Mouse (Mus musculus) megakaryocyte-erythroid progenitor cell, adult 5-6 weeks (primary cell): Measurements from ENCODE around the gene Fam214b. TPM values are rescaled to one million over a fixed set of nuclear protein-coding genes. Genes with fewer than 3 reads are reported as not detected.

Source experiments
- ATAC-seq: replicated peaks from 2 replicates; pipeline ENCODE4 v1.8.0; 2016; ENCODE audit warnings: mild to moderate bottlenecking, inconsistent platforms; ENCODE audit not compliant: severe bottlenecking, poor library complexity, low FRiP score, low TSS enrichment
- total RNA-seq, 2 experiments: library from RNA; stranded (forward) in 1 of 2; stranded (reverse) in 1 of 2; fragments of 200-1000, 215-1000 nt in 1 of 2; fragments of >200 nt in 1 of 2; fragmentation: Nextera tagmentation in 1 of 2; gene quantifications; 2 replicates each; pipeline ENCODE4 v1.2.3; 2014 to 2017

Gene Fam214b
- 1.8 and 2.5 TPM in 2 replicates for total RNA-seq (2014; fragmentation: Nextera tagmentation)
- 1.0 TPM in 2 replicates for total RNA-seq (2017)

DNA sequence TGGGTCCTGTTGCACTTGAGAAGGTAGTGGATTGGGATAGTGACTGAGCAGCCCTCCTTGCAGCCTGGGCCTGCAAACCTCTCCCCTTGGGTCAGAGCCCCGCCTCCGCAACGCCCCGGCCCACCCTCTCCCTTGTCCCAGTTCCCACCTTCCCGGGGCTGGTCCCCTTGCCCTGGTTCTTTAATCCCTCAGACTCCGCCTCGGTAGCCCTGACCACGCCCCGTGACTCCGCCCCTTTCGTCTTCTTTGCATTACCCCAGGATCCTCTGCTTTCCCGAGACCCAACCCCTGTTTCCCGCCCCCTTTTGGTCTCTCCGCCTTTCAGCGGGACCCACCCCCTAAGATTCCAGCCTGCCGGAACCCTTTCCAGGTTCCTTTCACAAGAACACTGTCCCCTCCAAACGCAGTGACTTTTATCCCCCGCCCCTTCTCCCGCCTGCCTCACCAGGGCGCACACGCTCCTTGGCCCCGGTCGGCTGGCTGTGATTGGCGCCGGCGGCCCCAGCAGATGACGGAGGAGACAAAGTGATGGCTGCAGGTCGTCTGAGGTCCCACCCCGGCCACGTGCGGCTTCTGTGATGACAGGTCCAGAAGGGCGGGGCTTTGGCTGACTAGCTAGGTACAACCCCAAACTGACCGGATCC is at the start of gene Fam214b:
Fam214b (minus strand) TSS at position 562 of the 644 bp plus-strand sequence.
- peak; percentile 91 for ATAC-seq

DNA sequence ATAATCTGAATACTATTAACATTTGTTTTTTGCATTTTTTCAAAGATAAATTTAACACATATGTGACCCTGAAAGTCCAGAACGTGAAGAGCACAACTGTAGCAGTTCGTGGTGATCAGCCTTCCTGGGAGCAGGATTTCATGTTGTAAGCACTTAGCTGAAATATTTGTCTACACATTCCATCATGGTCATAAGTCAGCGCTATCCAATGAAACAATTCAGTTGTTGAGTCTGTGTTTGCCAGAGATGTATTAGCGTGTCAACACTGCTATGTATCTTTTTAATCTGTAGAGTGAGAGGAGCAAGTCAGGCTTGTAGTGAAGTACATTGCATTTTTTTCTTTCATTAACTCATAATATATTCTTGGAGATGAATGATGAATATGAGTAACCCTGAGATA is 45.2 kb upstream of the Fam214b start:
- no peak for ATAC-seq

DNA sequence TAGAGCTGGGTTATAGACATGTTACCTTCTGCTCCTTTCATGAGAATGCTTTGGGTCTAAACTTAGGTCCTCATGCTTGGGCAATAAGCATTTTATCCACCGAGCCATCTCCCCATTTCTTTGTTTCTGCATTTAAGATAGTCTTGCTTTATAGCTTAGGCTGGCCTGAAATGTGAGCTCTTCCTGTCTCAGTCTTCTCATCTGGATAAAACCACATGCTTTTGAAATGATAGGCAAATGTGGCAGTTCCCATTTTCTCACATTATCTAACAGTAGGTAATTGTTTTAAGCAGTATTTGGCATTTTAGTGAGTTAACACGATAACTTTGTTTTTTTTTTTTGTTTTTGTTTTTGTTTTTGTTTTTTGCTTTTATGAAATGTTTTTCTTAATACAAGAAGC is 43.9 kb upstream of the Fam214b start:
- ATAC-seq = no peak

DNA sequence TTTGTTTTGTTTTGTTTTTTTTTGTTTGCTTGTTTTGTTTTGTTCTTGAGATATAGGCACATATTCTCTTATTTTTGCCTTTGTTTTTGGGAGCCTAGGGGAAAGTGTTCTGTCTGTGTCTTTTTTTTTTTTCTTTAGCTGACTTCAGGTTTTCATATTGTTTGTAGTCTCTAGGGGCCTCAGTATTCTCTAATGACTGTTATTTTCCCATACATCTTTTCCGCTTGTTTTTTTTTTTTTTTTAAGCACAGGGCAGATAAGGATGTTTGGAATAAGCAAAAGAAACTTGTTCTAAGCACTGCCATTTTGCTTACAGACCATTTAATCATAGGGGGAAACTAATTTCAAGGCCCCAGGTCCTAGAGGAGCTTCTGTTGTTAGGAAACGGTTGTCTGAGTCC is 36.4 kb upstream of the Fam214b start:
- no peak for ATAC-seq

DNA sequence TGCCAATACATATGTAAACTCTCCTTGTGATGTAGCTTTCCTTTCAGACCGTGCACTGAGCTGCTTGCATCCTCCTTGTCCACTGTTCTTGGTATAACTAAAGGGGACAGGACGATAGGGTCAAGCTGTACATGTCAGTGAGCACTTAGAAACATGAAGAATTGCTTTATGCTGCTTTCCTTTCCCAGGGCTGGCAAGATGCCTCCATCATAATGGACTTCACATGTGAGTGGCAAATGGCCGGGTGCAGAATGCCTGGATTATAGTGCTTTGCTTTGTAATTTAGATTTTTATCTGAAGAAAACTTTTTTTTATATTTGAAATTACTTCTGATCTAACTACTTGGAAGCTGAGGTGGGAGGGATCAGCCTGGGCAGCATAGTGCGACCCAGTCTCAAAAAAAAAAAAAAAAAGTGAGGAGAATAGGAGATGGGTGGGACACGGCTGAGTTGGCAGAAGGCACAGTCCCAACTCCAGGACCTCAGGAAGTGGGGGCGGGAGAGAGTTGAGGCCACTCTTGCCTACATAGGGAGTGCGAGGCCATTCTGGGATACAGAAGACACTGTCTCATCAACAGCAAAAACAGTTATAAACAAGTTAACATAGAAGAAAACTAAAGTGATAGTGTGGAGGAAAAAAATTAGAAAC is 32.2 kb upstream of the Fam214b start:
- no peak for ATAC-seq

DNA sequence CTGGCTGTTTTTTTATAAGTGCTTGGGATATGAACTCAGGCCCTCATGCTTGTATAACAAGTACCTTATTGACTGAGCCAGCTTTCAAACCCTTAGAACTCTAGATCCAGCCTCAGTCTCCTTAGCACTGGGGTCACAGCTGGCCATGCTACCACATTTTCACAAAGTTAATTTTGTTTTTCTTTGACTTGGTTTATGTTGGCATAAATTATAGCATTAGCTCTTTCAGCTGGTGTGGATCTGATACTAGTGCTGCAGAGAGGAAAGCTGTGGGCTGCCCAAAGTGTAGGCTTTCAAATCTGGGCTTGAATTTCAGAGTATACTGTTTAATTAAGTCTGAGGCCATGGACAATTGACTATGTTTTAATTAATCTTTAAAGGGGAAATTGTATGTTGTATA is 28.9 kb upstream of the Fam214b start:
- no peak for ATAC-seq

DNA sequence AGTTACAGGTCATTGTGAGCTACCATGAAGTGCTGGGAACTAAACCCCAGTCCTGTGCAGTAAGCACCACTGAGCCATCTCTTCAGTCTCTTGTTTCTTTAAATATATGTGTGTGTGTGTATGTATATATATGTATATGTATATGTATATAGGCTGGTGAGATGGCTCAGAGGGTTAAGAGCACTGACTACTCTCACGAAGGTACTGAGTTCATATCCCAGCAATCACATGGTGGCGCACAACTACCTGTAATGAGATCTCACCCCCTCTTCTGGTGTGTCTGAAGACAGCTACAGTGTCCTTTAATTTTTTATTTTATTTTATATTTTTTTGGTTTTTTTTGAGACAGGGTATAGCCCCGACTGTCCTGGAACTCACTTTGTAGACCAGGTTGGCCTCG is 19.5 kb upstream of the Fam214b start:
- ATAC-seq = no peak

DNA sequence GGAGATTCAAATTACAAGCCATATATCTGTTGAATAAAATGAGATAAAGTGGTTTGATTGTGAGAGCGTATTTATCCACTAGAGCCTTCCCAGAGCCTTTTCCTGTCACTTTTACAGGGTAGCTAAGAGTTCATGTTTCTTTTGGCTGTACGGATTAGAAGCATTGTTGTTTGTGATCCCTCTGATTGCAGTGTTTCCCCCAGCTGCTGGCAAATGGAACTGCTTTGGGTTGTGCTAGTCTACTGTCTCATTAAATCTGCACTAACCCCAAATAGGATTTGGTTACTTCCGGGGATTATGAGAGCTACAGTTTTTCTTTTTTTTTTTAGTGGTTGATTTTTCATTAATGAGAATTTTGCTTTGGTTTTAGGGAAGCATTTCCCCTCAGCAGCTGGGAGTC is 14.3 kb upstream of the Fam214b start:
- ATAC-seq = no peak

DNA sequence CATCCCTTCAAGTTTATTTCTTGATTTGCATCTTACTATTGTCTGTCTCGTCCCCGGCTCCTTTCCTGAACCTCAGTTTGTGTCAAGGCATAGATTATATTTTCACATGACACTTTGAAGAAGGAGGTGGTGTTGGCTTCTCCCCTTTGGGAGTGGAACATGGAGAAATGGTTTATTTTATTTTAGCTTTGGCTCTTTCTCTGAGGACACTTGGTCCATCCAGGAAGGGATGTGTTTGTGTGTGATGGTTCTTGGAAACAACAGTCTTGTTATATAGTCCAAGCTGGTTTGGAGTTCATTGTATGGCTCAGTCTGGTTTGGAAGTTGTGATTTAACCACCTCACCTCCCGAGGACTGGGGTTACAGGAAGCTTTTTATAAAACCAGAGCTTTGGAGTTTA is 13.7 kb upstream of the Fam214b start:
- ATAC-seq = no peak

DNA sequence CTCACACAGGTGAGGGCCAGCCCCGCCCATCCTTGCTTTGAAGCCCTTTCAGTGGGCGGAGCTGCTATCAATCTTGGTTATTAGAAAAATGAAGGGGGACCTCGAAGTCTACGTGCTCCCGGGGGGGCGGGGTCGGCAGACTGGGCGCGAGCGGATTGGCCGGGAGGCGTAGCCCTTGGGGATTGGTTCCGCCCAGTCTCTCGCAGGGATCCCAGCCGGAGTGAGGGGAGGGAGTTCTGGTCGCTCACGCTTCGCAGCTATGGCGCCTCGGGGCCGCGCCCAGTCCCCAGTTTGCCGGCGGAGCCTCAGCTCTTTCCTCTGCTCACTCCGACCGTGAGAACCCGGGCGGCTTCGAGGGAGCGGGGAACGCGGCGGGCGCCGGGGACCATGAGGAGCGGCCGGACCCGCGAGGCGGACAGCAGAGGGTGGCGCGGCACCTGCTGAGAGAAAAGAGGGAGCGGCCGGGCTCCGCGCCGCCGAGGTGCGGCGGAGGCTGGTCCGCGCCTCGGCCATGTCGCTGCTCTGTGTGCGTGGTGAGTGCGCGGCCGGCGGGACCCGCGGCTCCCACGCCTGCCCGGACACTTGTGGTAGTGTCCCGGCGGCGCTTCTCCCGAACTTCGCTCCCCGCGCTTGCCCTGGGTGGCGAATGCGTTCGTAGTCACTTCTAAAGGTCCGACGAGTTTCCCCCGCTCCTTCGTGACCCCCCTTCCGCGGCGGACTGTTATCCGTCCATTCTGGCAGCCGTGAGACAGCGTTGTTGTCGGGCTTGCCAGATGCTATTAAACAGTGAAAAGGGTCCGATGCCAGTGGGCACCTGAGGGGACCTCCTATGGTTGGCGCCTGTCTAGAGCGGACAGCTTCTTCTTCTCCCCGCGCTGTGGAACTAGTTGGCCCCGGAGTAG is 13.0 kb upstream of the Fam214b start, which contains the start of gene Unc13b:
Unc13b (plus strand) TSS at position 201 of the 902 bp plus-strand sequence.
- ATAC-seq = peak; percentile 100

DNA sequence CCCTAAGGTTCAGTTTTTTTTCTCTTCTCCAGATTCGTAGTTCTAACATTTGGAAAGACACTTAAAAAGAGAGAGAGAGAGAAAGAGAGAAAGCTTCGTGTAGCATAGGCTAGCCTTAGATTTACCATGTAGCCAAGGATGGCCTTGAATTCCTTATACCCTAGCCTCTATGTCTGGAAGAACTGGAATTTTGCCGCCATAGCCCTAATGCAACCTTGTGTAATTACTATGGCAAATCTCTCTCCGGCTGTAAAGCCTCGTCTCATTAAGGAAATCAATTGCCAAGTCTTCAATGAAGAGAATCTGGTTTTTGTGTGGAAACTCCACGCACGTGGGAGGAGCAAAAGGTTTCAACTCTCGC is 12.4 kb upstream of the Fam214b start:
- ATAC-seq = no peak; the same call in 1 of the 2 replicates

DNA sequence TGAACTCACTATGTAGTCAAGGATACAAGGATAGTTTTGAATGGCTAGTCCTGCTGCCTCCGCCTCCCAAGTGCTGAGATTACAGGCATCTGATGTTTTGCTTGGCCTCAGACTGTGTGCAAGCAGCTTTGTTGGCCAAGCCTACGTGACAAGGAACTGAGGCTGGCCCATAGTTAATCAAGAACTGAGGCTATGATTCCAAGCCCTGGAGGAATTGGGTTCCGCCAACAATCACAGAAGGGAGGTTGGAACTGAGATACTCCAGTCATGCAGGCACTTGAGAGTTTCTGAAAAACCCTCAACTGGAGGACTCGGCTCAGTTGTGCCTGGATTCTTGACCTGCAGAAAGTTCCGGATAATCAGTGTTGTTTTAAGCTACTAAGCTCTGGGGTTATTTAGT is 11.6 kb upstream of the Fam214b start:
- no peak for ATAC-seq

DNA sequence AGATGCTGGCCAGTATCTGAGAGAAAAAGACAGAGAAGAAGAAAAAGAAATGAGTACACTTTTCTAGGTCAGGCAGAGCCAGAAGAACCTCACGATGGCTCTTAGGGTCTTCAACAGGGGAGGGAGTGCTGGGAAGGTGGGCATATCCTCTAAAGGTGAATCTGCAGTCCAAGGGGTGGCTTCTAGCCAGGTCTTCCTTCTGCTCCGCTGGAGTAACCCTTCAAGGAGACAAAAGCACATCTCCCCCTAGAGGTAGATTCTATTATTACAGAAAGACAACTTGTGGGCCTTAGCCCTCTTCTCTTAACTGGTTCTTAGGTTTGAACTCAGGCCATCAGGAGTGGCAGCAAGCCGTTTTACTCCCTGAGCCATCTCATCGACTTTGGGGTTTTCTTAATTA is 6.6 kb upstream of the Fam214b start:
- peak; percentile 88 for ATAC-seq

DNA sequence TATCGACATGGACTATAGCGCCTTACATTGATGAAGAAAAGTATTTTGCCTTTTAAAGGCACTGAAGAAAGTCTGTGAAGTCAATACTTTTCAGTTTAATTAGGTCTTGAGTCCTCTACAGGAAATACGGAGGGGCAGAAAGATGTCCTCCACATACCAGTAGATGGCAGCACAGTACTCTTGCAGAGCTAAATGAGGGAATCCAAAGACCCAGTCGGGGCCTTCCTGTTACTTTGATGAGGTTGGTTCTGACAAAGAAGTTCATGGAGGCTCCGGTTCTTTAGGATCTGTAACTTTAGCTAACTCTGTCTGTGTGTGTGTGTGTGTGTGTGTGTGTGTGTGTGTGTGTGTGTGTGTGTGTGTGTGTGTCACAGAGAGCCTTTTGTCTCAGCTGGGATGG is 1.2 kb upstream of the Fam214b start:
- ATAC-seq = 0 out of 2 replicates have a peak, but pooled peaks have one; percentile 38

DNA sequence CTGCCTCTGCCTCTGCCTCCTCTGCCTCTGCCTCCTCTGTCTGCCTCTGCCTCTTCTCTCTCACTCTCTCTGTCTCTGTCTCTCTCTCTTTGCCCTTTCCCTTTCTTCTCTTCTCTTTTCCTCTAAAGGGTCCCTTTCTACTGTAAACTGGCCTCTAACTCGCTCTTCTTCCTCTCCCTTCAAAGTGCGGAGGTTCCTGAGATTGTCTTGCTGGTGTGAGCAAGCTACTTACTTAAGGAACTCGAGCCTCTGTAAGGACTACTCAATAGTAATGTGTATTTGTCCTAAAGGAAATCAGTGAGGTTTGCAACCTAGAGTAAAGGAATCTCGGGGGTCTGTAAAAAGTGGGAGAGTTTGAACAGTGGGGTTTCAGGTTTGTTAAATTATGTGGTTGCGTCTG is 587 bp upstream of the Fam214b start:
- no peak for ATAC-seq

DNA sequence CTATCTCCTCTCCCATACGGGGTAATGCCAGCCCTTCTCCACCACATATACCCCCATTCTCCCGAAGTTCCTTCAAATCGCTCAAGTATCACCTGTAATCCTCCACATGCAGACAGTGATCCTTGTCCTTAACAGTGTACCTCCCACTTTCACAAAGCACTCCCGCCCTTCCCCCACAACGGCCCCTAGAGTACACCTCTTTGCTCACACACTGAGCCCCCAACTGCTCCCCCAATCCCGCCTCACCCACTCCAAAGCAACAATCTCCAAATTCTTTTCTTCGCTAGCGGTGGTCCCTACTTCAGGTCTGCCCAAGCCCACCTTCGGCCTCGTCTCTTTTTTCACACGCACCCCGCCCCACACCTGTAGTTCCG is 748 bp downstream of the Fam214b start:
- ATAC-seq = no peak

DNA sequence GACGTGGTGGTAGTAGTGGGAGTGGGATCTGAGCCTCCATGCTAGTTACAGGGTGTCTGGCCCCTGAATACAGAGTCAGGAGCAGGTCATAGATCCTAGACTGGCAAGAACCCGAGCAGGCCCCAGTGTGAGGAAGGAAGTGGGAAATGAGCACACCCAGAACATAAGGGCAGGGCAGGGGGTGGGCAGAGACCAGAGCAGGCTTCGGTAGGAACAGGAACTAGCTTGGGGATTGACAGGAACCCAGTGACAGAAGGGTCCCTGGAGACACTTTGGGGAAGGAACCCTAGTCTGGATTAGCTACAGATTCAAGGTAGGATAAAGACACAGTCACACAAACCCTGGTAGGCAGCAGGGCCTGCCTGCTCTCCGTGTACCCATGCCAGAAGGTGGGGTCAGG is 1.3 kb downstream of the Fam214b start:
- ATAC-seq = no peak

DNA sequence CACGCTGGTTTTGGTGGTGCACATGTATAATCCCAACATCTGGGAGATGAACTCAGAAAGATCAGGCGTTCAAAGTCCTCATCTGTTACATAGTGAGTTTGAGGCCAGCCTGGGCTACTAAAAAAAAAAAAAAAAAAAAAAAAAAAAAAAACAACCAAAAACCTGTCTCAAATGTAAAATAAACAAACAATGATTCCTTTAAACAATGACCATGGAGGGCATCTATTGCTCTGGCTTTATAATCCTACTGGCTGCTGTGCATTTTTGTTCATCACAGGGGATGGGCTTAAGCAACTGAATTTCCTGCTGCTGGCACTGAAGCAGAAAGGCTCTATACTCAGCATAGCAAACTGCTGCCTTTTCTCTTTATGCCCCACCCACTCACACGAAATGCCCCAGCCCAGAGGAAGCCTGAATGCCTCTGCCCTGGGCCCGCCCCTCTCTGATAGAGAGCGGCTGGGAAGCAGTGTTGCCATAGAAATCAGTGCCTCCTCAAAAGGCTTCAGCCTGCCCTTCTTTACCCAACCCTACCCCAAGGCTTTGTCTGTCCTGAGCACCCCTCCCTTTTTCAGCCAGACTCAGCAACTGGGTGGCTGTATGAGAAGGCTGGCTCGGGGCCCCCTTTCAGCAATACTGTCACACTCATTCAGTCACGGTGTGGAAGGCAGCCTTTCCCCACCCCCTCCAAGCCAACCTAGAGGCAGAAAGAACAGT is 2.2 kb downstream of the Fam214b start:
- peak; percentile 25; the same call in 1 of the 2 replicates for ATAC-seq

DNA sequence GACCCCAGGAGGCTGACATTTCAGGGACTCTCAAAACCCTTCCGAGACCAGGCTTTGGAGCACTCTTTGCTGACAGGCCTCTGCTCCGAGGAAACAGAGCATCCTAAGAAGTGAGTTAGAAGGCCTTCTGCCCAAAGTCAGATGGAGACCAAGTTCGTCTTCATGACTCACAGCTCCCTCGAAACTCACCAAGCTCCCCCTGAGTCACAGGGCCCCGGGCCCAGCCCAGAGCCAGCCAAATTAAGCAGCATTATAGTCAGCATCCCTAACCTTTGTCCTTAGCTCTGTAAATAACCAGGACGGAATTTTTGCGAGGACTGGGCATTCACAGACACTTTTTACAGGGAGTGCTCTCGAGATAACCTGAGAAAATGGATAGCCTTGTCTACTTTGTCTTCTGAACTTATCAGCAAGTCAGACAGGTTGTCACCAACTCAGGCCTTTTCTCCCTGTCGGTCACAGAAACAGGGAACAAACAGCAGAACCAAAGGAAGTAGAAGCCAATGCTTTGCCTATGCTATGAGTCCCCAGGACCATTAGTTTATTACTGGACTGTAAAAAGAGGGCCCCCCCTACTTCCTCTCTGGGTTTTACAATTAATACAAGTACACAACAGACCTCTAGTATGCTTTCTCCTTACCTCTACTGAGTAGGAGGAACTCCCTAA is 5.0 kb downstream of the Fam214b start:
- no peak for ATAC-seq
